Mouse (Mus musculus): ENCODE results near the gene Pdzd2. TPM values are rescaled to one million over a fixed set of nuclear protein-coding genes. Genes with fewer than 3 reads are reported as not detected.

The Pdzd2 gene
- total RNA-seq, 2 experiments from 2014 or later, result 0.17 TPM; not detected in 1

DNA sequence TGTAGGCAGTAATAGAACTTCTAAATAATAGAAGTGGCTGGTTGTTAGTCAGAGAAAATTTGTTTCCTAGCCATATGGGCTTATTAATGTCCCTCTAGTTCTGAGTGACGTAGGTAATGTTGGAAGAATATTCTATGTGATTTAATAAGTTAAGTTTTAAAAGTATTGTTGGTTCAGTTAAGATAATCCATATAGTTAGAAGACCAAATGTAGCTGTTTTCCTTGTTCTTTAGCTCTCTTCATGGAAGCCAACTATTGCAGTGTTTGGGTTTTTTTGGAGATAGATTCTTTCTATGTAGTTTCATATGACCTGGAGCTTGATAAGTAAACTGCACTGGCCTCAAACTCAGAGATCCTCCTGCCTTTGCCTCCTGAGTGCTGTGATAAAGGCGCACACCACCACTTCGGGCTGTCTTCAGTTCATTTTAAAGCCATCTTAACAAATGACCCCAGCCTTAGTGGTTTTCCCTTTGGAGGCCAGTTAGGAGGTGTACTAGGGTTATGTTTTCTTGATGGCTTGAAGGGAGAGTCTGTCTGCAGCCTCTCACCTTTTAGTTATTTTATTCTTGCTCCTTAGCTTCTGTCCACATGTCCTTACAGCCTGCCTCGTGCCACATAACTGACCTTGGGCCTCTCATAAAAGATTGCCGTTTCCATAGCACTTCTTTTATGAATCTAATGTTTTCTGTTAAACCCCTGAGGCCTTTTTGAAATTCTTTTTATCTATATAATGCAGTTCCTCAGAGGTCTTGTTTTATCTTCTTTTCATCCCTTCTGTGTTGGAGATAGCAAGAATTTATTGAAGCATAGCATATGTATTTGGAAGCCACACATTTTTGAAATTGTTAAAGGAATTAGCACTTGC is 399.0 kb downstream of the Pdzd2 start:
- peak; percentile 39 for ATAC-seq (replicated peaks; ENCODE audit: low FRiP score, poor library complexity, severe bottlenecking)

DNA sequence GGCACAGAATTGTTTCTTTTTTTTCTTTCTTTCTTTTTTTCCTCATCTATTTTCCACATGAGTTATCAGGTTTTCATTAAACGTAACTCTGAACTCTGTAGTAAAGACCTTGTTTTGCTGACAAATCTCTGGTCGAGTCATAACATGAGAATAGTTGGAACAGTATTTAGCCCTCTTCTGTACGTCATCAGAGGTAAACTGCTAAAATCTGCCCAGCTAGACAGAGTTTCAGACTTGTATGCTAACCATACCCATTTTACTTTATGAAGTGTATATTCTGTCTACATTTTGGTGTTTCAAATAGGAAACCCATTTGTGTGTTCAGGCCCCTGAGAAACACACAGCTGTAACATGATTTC is 402.0 kb downstream of the Pdzd2 start:
- ATAC-seq (replicated peaks; ENCODE audit: low FRiP score, poor library complexity, severe bottlenecking), result no peak

DNA sequence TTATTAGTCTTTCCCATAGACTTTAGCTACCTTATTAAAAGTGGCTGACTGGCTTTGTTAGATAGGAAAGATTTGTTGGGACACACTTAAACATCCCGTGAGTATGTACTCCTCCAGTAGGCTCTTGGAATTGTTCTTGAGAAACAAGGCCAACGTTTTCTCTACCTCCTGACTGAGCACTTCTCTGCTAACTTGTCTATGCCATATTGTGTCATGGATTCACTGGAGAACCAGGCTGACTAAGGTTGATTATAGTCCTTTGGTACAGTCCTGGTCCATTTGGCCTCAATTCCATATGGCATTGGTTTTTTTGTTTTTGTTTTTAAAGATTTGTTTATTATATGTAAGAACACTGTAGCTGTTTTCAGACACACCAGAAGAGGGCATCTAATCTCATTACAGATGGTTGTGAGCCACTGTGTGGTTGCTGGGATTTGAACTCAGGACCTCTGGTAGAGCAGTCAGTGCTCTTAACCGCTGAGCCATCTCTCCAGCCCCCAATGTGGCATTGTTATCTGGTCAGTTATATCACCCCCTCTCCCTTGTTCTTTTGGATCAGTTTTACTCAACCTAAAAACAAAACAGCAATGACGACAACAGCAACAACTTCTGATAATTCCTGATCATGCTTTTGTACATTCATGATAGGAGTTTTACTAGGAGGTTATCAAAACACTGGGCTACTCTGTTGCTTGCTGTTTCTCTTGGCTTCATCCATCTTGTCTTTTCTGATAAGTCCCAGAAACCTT is 402.5 kb downstream of the Pdzd2 start:
- ATAC-seq (replicated peaks; ENCODE audit: low FRiP score, poor library complexity, severe bottlenecking), result no peak

DNA sequence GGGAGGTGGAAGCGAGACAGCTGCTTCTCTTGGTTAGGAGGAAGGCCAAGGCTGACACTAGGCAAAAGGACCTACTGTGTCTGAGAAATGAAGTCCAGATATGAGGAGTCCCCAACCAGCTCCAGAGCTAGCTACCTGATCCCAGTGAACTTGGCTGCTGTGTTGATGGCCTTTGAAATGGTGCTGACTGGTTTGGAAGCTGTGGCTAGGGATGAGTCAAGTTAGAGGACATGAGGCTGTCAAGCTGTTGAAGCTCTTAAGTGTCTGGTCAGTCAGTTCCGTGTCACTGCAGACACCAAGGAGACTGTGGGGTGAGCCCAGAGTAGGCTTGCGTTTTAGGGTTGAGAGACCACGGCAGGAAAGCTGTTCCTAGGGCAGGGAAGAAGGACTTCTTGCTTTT is 405.3 kb downstream of the Pdzd2 start:
- no peak for ATAC-seq (replicated peaks; ENCODE audit: low FRiP score, poor library complexity, severe bottlenecking)

DNA sequence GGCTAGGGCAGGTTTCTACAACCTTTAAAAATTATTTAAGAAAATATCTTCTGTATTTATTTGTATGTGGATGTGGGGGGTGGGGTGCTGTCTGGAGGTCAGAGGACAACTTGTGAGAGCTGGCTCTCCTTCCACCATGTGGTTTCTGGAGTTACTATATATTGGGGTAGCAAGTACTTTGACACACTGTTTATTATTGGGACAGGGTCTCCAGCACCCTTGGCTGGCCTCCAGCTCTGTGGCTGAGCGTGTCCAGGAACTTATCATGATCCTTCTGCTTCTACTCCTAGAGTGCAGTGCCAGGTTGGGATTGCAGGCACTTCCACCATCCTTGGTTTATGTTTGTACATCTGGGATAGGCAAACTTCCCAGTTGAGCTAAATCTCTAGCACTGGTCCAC is 408.4 kb downstream of the Pdzd2 start:
- ATAC-seq (replicated peaks; ENCODE audit: low FRiP score, poor library complexity, severe bottlenecking), result no peak

GRCm38 (mm10) chr15:12330892-12331291 is 408.8 kb downstream of the Pdzd2 start:
- ATAC-seq (replicated peaks; ENCODE audit: low FRiP score, poor library complexity, severe bottlenecking), result no peak

DNA sequence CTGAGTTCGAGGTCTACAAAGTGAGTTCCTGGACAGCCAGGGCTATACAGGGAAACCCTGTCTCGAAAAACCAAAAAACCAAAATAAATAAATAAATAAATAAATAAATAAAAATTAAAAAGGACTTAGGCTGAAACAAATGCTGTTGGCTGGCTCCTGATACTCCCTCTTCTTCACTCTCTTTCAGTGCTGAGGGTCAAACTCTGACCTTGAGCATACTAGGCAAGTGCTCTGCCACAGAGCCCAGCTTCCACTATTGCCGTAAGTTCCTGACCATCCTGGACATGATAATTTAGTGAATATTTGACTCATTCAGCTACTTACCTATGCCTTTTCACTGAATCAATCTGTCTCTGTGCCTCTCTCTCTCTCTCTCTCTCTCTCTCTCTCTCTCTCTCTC is 409.3 kb downstream of the Pdzd2 start:
- ATAC-seq (replicated peaks; ENCODE audit: low FRiP score, poor library complexity, severe bottlenecking), result no peak

DNA sequence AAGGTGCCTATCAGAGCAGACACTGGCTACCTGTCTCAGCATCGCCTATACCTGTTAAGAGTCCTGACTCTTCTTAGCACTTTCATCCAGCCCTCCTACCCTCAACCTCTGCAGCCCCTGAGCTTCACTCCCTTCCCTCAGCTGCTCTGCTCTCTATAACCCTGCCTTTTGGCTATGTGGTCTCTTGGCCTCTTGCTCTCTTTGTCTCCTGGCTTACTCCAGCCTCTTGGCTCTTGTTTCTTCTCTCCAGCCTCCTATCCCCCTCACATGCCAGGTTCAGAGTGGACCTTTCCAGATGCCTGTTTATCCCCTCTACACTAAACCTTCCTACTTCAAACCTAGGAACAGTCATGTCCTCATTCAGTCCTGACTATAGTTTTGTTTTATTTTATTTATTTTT is 415.4 kb downstream of the Pdzd2 start:
- ATAC-seq (replicated peaks; ENCODE audit: low FRiP score, poor library complexity, severe bottlenecking), result no peak

- no peak for ATAC-seq (replicated peaks; ENCODE audit: low FRiP score, poor library complexity, severe bottlenecking)
These were observed 416.9 kb downstream of the Pdzd2 start for GRCm38 (mm10) chr15:12322676-12323402.

DNA sequence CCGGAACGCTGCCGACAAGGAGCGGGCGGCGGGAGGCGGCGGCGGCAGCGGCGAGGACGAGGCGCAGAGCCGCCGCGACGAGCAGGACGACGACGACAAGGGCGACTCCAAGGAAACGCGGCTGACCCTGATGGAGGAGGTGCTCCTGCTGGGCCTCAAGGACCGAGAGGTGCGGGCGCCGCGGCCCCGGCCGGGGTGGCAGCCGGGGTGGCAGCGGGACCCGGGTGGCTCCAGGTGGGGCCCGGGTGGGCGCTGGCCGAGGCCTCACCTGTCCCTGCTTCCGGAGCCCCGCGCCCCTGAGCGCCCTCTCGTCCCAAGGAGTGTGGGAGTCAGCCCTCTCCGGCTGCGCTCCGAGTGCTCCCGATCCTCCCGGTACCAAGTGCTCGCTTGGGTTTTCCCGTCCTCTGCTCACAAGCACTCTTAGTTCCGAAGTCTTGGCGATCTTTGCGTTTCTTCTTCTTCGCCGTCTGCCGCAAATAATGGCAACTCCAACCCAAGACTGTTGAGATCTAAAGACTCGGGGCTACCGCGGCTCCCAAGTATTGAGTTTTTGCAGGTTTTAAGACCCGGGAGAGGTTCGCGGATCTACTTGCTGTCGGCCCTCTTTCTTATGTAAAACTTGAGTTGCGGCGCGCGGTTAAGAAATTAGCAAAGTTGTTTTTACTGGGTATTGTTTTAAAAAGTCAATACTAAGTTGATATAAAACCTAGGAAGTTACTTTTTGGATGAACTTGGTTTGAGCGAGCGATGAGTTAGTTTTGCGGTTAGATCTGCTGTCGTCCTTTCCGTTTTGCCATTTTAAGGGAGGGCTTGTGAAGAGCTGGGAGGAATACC is 417.7 kb downstream of the Pdzd2 start, which contains the start of gene 1810049J17Rik:
Gene 1810049J17Rik, minus strand, starts transcription at position 112 of the 834 bp plus-strand sequence.
- peak; percentile 32 for ATAC-seq (replicated peaks; ENCODE audit: low FRiP score, poor library complexity, severe bottlenecking)

GRCm38 (mm10) chr15:12321091-12321787 is 418.5 kb downstream of the Pdzd2 start, which contains the start of gene Golph3:
Gene Golph3 (plus strand): TSS chr15:12321450.
- peak; percentile 92 for ATAC-seq (replicated peaks; ENCODE audit: low FRiP score, poor library complexity, severe bottlenecking)

GRCm38 (mm10) chr15:12320441-12321090 is 419.2 kb downstream of the Pdzd2 start:
- ATAC-seq (replicated peaks; ENCODE audit: low FRiP score, poor library complexity, severe bottlenecking), result peak; percentile 24

- ATAC-seq (replicated peaks; ENCODE audit: low FRiP score, poor library complexity, severe bottlenecking), result no peak
These were observed 419.8 kb downstream of the Pdzd2 start for GRCm38 (mm10) chr15:12319889-12320288.

- ATAC-seq (replicated peaks; ENCODE audit: low FRiP score, poor library complexity, severe bottlenecking), result no peak
These were observed 421.3 kb downstream of the Pdzd2 start for GRCm38 (mm10) chr15:12318451-12318850.

DNA sequence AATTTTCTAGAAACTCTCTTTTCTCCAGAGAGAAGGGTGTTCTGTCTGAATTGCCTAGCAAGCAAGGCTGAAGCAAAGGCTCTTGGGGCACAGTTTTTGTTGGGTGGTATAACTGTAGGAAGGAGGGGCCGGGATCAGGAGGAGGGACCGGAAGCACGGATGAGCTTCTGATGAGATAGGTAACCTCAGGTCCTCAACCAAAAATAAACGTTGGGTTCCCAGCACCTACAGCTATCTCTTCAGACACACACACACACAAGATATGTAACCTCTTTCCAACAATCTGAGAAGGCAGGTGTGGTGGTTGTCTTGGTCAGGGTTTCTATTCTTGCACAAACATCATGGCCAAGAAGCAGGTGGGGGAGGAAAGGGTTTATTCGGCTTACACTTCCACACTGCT is 422.4 kb downstream of the Pdzd2 start:
- ATAC-seq (replicated peaks; ENCODE audit: low FRiP score, poor library complexity, severe bottlenecking), result no peak

- ATAC-seq (replicated peaks; ENCODE audit: low FRiP score, poor library complexity, severe bottlenecking), result no peak
These were observed 423.7 kb downstream of the Pdzd2 start for GRCm38 (mm10) chr15:12315996-12316395.

- no peak for ATAC-seq (replicated peaks; ENCODE audit: low FRiP score, poor library complexity, severe bottlenecking)
These were observed 425.1 kb downstream of the Pdzd2 start for GRCm38 (mm10) chr15:12314584-12314983.

- no peak for ATAC-seq (replicated peaks; ENCODE audit: low FRiP score, poor library complexity, severe bottlenecking)
These were observed 426.5 kb downstream of the Pdzd2 start for GRCm38 (mm10) chr15:12313255-12313654.
